Mouse (Mus musculus): ENCODE measurements around the gene Atrx.

- no peak for TF ChIP-seq CTCF (IDR thresholded peaks at IDR 0.05; ENCODE audit: insufficient read depth, low read length)
- no peak for TF ChIP-seq POLR2A (IDR thresholded peaks at IDR 0.05; ENCODE audit: borderline replicate concordance, extremely low read depth, low read depth, low read length)
These were observed 42.3 kb downstream of the Atrx start for GRCm38 (mm10) chrX:105886921-105887320.
